Mouse (Mus musculus) yolk sac, embryonic 10.5 days (tissue): Measurements from ENCODE around the gene Tes3-ps.
A peak's percentile ranks its signal among the peaks of the same experiment; 100 is the strongest.

Experiments
- DNase-seq: peaks from one replicate; pipeline ENCODE4 v3.0.0-alpha.2; 2017; ENCODE audit warnings: low spot score

Gene Tes3-ps

GRCm38 (mm10) chr13:49492376-49493368 is at the start of gene Tes3-ps:
Gene Tes3-ps (plus strand): TSS chr13:49493318.
- DNase-seq: no peak

GRCm38 (mm10) chr13:49444451-49444850 is 48.7 kb upstream of the Tes3-ps start:
- no peak for DNase-seq

- peak; percentile 66 for DNase-seq
Observed at GRCm38 (mm10) chr13:49449318-49449749, 43.8 kb upstream of the Tes3-ps start.

- no peak for DNase-seq
Observed at GRCm38 (mm10) chr13:49460276-49460675, 32.8 kb upstream of the Tes3-ps start.

- no peak for DNase-seq
Observed at GRCm38 (mm10) chr13:49460692-49461414, 32.3 kb upstream of the Tes3-ps start.

GRCm38 (mm10) chr13:49461458-49462132 is 31.5 kb upstream of the Tes3-ps start:
- DNase-seq: no peak

- no peak for DNase-seq
Observed at GRCm38 (mm10) chr13:49462921-49463320, 30.2 kb upstream of the Tes3-ps start.

- no peak for DNase-seq
Observed at GRCm38 (mm10) chr13:49465875-49466274, 27.2 kb upstream of the Tes3-ps start.

- no peak for DNase-seq
Observed at GRCm38 (mm10) chr13:49466393-49467075, 26.6 kb upstream of the Tes3-ps start.

- DNase-seq: no peak
Observed at GRCm38 (mm10) chr13:49467585-49467984, 25.5 kb upstream of the Tes3-ps start.

- DNase-seq: no peak
Observed at GRCm38 (mm10) chr13:49469002-49469401, 24.1 kb upstream of the Tes3-ps start.

GRCm38 (mm10) chr13:49470319-49470718 is 22.8 kb upstream of the Tes3-ps start:
- DNase-seq: no peak

- DNase-seq: no peak
Observed at GRCm38 (mm10) chr13:49470806-49471205, 22.3 kb upstream of the Tes3-ps start.

GRCm38 (mm10) chr13:49471981-49472675 is 21.0 kb upstream of the Tes3-ps start:
- DNase-seq: no peak

- DNase-seq: no peak
Observed at GRCm38 (mm10) chr13:49472676-49473005, 20.5 kb upstream of the Tes3-ps start.

GRCm38 (mm10) chr13:49477887-49478286 is 15.2 kb upstream of the Tes3-ps start:
- no peak for DNase-seq

- no peak for DNase-seq
Observed at GRCm38 (mm10) chr13:49478851-49479374, 14.2 kb upstream of the Tes3-ps start.

- no peak for DNase-seq
Observed at GRCm38 (mm10) chr13:49479399-49479798, 13.7 kb upstream of the Tes3-ps start.

GRCm38 (mm10) chr13:49480057-49480456 is 13.1 kb upstream of the Tes3-ps start:
- DNase-seq: no peak

- no peak for DNase-seq
Observed at GRCm38 (mm10) chr13:49480551-49480950, 12.6 kb upstream of the Tes3-ps start.

- DNase-seq: no peak
Observed at GRCm38 (mm10) chr13:49485388-49485787, 7.7 kb upstream of the Tes3-ps start.
